Mouse (Mus musculus) ES-E14 (cell line): ENCODE data around the gene Pigu.

ENCODE experiments used
- HCFC1 ChIP-seq: IDR thresholded peaks from 2 replicates; pipeline ENCODE4 v1.6.1; 2012; ENCODE audit warnings: low read length, inconsistent platforms, borderline replicate concordance; ENCODE audit not compliant: insufficient read depth
- ZC3H11A ChIP-seq: IDR thresholded peaks from 2 replicates; pipeline ENCODE4 v1.6.1; 2012; ENCODE audit warnings: low read depth, mild to moderate bottlenecking, inconsistent platforms, low read length, borderline replicate concordance

DNA sequence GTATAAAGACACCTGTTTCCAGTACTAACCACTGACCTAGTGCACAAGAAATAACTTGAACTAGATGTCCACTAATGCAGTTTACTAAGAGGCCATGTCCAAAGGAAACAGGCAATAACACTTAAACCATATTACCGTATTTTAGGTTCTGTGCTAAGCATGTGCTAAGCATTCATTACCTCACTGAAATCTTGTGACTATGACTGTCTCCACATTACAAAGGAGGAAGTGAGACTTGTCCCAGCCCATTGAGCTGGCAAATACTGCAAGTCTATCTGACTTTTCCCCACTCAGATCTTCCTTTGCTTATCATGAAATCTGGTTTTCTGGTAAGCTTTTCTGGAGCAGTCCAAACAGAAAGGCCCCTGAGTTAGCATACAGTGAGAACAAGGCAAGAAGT is 47.4 kb upstream of the Pigu start:
- TF ChIP-seq ZC3H11A (no peak), HCFC1 (no peak)
